Mouse (Mus musculus): ENCODE measurements around the gene Bckdha. TPM values are rescaled to one million over a fixed set of nuclear protein-coding genes. Genes with fewer than 3 reads are reported as not detected.

Bckdha gene
- polyA plus RNA-seq, 1 experiment from 2014 or later, result 47.0 TPM

GRCm38 (mm10) chr7:25669158-25669557 is 10.4 kb upstream of the Bckdha start:
- H3K27me3 ChIP-seq (replicated peaks; ENCODE audit: control insufficient read depth, insufficient read depth, low read length), result peaks cover 12% of the 10 kb centered on the region
- H3K4me1 ChIP-seq (ENCODE audit: control insufficient read depth, insufficient read depth, low read length), result no peaks in the 10 kb centered on the region
- H3K36me3 ChIP-seq (ENCODE audit: control insufficient read depth, insufficient read depth, low read length), result peaks cover 27% of the 10 kb centered on the region
- H3K27ac ChIP-seq (replicated peaks; ENCODE audit: low read depth, low read length), result no peak overlapping the region
- WGBS, result 91% methylated on average over 6 of the region's 10 CpGs
- DNase-seq (ENCODE audit: low spot score), result no peak
- H3K4me3 ChIP-seq (ENCODE audit: low read depth, low read length), result no peak overlapping the region
- H3K9me3 ChIP-seq (ENCODE audit: control insufficient read depth, low read length), result no peaks in the 10 kb centered on the region
- ATAC-seq (ENCODE audit: low read depth), result no peak
- no peak overlapping the region for H3K4me2 ChIP-seq (ENCODE audit: low read depth, low read length)
- no peak overlapping the region for H3K9ac ChIP-seq (ENCODE audit: low read depth, low read length)

- no peak overlapping the region for H3K4me2 ChIP-seq (ENCODE audit: low read depth, low read length)
- H3K27ac ChIP-seq (replicated peaks; ENCODE audit: low read depth, low read length), result no peak overlapping the region
- no peak for ATAC-seq (ENCODE audit: low read depth)
- no peak for DNase-seq (ENCODE audit: low spot score)
- no peaks in the 10 kb centered on the region for H3K27me3 ChIP-seq (replicated peaks; ENCODE audit: control insufficient read depth, insufficient read depth, low read length)
- H3K9me3 ChIP-seq (ENCODE audit: control insufficient read depth, low read length), result no peaks in the 10 kb centered on the region
- no peaks in the 10 kb centered on the region for H3K4me1 ChIP-seq (ENCODE audit: control insufficient read depth, insufficient read depth, low read length)
- 95% methylated on average over 8 of the region's 8 CpGs for WGBS
- H3K36me3 ChIP-seq (ENCODE audit: control insufficient read depth, insufficient read depth, low read length), result peaks cover 43% of the 10 kb centered on the region
- no peak overlapping the region for H3K9ac ChIP-seq (ENCODE audit: low read depth, low read length)
- no peak overlapping the region for H3K4me3 ChIP-seq (ENCODE audit: low read depth, low read length)
These were observed 7.6 kb upstream of the Bckdha start for GRCm38 (mm10) chr7:25666381-25666780.

GRCm38 (mm10) chr7:25657785-25658184 is 996 bp downstream of the Bckdha start:
- DNase-seq (ENCODE audit: low spot score) (no peak), ATAC-seq (ENCODE audit: low read depth) (no peak)
- no peaks in the 10 kb centered on the region for H3K27me3 ChIP-seq (replicated peaks; ENCODE audit: control insufficient read depth, insufficient read depth, low read length)
- H3K4me1 ChIP-seq (ENCODE audit: control insufficient read depth, insufficient read depth, low read length), result peaks cover 8% of the 10 kb centered on the region
- no peak overlapping the region for H3K27ac ChIP-seq (replicated peaks; ENCODE audit: low read depth, low read length)
- WGBS, result 29% methylated on average over 10 of the region's 10 CpGs
- peak overlapping the region; percentile 63 for H3K4me3 ChIP-seq (ENCODE audit: low read depth, low read length)
- peak overlapping the region; percentile 65 for H3K4me2 ChIP-seq (ENCODE audit: low read depth, low read length)
- peak overlapping the region; percentile 77 for H3K9ac ChIP-seq (ENCODE audit: low read depth, low read length)
- peaks cover 2% of the 10 kb centered on the region; the same call in 1 of the 2 replicates for H3K36me3 ChIP-seq (ENCODE audit: control insufficient read depth, insufficient read depth, low read length)
- H3K9me3 ChIP-seq (ENCODE audit: control insufficient read depth, low read length), result no peaks in the 10 kb centered on the region

GRCm38 (mm10) chr7:25655601-25656428 is 3.0 kb downstream of the Bckdha start:
- H3K27me3 ChIP-seq (replicated peaks; ENCODE audit: control insufficient read depth, insufficient read depth, low read length), result no peaks in the 10 kb centered on the region
- H3K9me3 ChIP-seq (ENCODE audit: control insufficient read depth, low read length), result no peaks in the 10 kb centered on the region
- 76% methylated on average over 11 of the region's 11 CpGs for WGBS
- H3K4me3 ChIP-seq (ENCODE audit: low read depth, low read length), result no peak overlapping the region
- no peak overlapping the region for H3K27ac ChIP-seq (replicated peaks; ENCODE audit: low read depth, low read length)
- H3K36me3 ChIP-seq (ENCODE audit: control insufficient read depth, insufficient read depth, low read length), result no peaks in the 10 kb centered on the region; the same call in 1 of the 2 replicates
- ATAC-seq (ENCODE audit: low read depth) (no peak), DNase-seq (ENCODE audit: low spot score) (no peak)
- no peak overlapping the region for H3K4me2 ChIP-seq (ENCODE audit: low read depth, low read length)
- H3K4me1 ChIP-seq (ENCODE audit: control insufficient read depth, insufficient read depth, low read length), result peaks cover 8% of the 10 kb centered on the region
- H3K9ac ChIP-seq (ENCODE audit: low read depth, low read length), result no peak overlapping the region

- ATAC-seq (ENCODE audit: low read depth), result no peak
- no peaks in the 10 kb centered on the region for H3K27me3 ChIP-seq (replicated peaks; ENCODE audit: control insufficient read depth, insufficient read depth, low read length)
- H3K9me3 ChIP-seq (ENCODE audit: control insufficient read depth, low read length), result no peaks in the 10 kb centered on the region
- H3K4me1 ChIP-seq (ENCODE audit: control insufficient read depth, insufficient read depth, low read length), result peaks cover 2% of the 10 kb centered on the region
- no peaks in the 10 kb centered on the region; the same call in 1 of the 2 replicates for H3K36me3 ChIP-seq (ENCODE audit: control insufficient read depth, insufficient read depth, low read length)
- no peak overlapping the region for H3K9ac ChIP-seq (ENCODE audit: low read depth, low read length)
- 88% methylated on average over 12 of the region's 12 CpGs for WGBS
- no peak overlapping the region for H3K4me2 ChIP-seq (ENCODE audit: low read depth, low read length)
- no peak overlapping the region for H3K4me3 ChIP-seq (ENCODE audit: low read depth, low read length)
- no peak overlapping the region for H3K27ac ChIP-seq (replicated peaks; ENCODE audit: low read depth, low read length)
- DNase-seq (ENCODE audit: low spot score), result no peak
These were observed 6.5 kb downstream of the Bckdha start for GRCm38 (mm10) chr7:25652244-25652759.

- H3K9ac ChIP-seq (ENCODE audit: low read depth, low read length), result no peak overlapping the region
- no peaks in the 10 kb centered on the region for H3K27me3 ChIP-seq (replicated peaks; ENCODE audit: control insufficient read depth, insufficient read depth, low read length)
- WGBS, result 89% methylated on average over 8 of the region's 8 CpGs
- no peak for DNase-seq (ENCODE audit: low spot score)
- H3K9me3 ChIP-seq (ENCODE audit: control insufficient read depth, low read length), result no peaks in the 10 kb centered on the region
- H3K4me3 ChIP-seq (ENCODE audit: low read depth, low read length), result no peak overlapping the region
- no peaks in the 10 kb centered on the region; the same call in 1 of the 2 replicates for H3K36me3 ChIP-seq (ENCODE audit: control insufficient read depth, insufficient read depth, low read length)
- no peak for ATAC-seq (ENCODE audit: low read depth)
- H3K4me1 ChIP-seq (ENCODE audit: control insufficient read depth, insufficient read depth, low read length), result no peaks in the 10 kb centered on the region
- H3K4me2 ChIP-seq (ENCODE audit: low read depth, low read length), result no peak overlapping the region
- no peak overlapping the region for H3K27ac ChIP-seq (replicated peaks; ENCODE audit: low read depth, low read length)
These were observed 7.5 kb downstream of the Bckdha start for GRCm38 (mm10) chr7:25651281-25651680.

GRCm38 (mm10) chr7:25649839-25650238 is 8.9 kb downstream of the Bckdha start:
- Histone ChIP-seq H3K4me2 (ENCODE audit: low read depth, low read length) (no peak overlapping the region), H3K27me3 (replicated peaks; ENCODE audit: control insufficient read depth, insufficient read depth, low read length) (no peaks in the 10 kb centered on the region), H3K9ac (ENCODE audit: low read depth, low read length) (no peak overlapping the region), H3K27ac (replicated peaks; ENCODE audit: low read depth, low read length) (no peak overlapping the region), H3K4me1 (ENCODE audit: control insufficient read depth, insufficient read depth, low read length) (no peaks in the 10 kb centered on the region), H3K4me3 (ENCODE audit: low read depth, low read length) (no peak overlapping the region), H3K36me3 (ENCODE audit: control insufficient read depth, insufficient read depth, low read length) (no peaks in the 10 kb centered on the region; the same call in 1 of the 2 replicates), H3K9me3 (ENCODE audit: control insufficient read depth, low read length) (no peaks in the 10 kb centered on the region)
- WGBS, result 63% methylated on average over 5 of the region's 5 CpGs
- DNase-seq (ENCODE audit: low spot score) (no peak), ATAC-seq (ENCODE audit: low read depth) (no peak)

- Histone ChIP-seq H3K27ac (replicated peaks; ENCODE audit: low read depth, low read length) (no peak overlapping the region), H3K36me3 (ENCODE audit: control insufficient read depth, insufficient read depth, low read length) (no peaks in the 10 kb centered on the region), H3K9me3 (ENCODE audit: control insufficient read depth, low read length) (no peaks in the 10 kb centered on the region), H3K4me3 (ENCODE audit: low read depth, low read length) (no peak overlapping the region), H3K4me2 (ENCODE audit: low read depth, low read length) (no peak overlapping the region), H3K27me3 (replicated peaks; ENCODE audit: control insufficient read depth, insufficient read depth, low read length) (no peaks in the 10 kb centered on the region), H3K4me1 (ENCODE audit: control insufficient read depth, insufficient read depth, low read length) (no peaks in the 10 kb centered on the region), H3K9ac (ENCODE audit: low read depth, low read length) (no peak overlapping the region)
- no peak for ATAC-seq (ENCODE audit: low read depth)
- DNase-seq (ENCODE audit: low spot score), result peak; percentile 25
- 64% methylated on average over 5 of the region's 5 CpGs for WGBS
These were observed 11.1 kb downstream of the Bckdha start for GRCm38 (mm10) chr7:25647574-25648123.

Data from embryonic facial prominence, embryonic 14.5 days (tissue).